Mouse (Mus musculus): ENCODE measurements around the gene Vmn1r52.
A peak's percentile ranks its signal among the peaks of the same experiment; 100 is the strongest.
"Not testable (repeated sequence)": the region's sequence is repeated elsewhere in the genome, so short reads cannot be mapped to it uniquely, and the experiment has no call there.

Vmn1r52 gene

DNA sequence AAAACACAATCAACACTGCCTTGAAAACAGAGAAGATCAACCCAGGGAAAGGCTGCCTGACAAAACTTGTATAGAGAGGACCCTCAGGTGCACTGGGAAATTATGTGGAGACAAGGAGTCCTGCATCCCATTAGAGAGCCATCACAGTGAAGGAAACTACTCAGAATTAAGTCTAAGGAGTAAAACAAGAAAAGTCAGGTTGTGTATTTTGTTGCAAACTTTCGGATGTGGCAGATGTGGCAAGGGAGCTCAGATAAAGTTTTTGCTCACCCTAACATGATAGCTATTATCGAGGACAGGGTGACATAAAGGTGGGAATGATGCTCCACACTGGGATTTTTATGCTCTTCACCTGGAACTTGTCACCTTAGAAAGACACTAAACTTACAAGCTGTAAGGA, at the start of gene Vmn1r52:
TSS of gene Vmn1r52 (plus strand) at position 301 of the 400 bp plus-strand sequence.
- DNase-seq = no peak

- peak in 1 of 2 experiments; percentile 1 for DNase-seq
These were observed 14.5 kb upstream of the Vmn1r52 start for GRCm38 (mm10) chr6:90160139-90160538.

- DNase-seq = not testable (repeated sequence)
These were observed 27.9 kb downstream of the Vmn1r52 start, which contains the start of gene V1ra8 for GRCm38 (mm10) chr6:90202493-90202892. TSS of gene V1ra8 (plus strand) at chr6:90202793.

- no peak for DNase-seq
These were observed 49.7 kb downstream of the Vmn1r52 start, which contains the start of gene Vmn1r53 for GRCm38 (mm10) chr6:90224338-90224737. TSS of gene Vmn1r53 (minus strand) at chr6:90224438.
